Mouse (Mus musculus) ovary, adult 10 weeks (tissue): ENCODE results near the gene Snx12. TPM values are rescaled to one million over a fixed set of nuclear protein-coding genes. Genes with fewer than 3 reads are reported as not detected.

ENCODE experiments used
- polyA plus RNA-seq: library from polyadenylated mRNA; stranded (reverse); fragments of 350-450 nt; fragmentation: Illumina TruSeq; extraction: RNeasy Lipid Tissue Mini Kit (QIAGEN cat#74804); gene quantifications from one replicate; pipeline ENCODE4 v1.2.3, GENCODE M21; 2014

Snx12 gene
- polyA plus RNA-seq = 56.9 TPM

DNA sequence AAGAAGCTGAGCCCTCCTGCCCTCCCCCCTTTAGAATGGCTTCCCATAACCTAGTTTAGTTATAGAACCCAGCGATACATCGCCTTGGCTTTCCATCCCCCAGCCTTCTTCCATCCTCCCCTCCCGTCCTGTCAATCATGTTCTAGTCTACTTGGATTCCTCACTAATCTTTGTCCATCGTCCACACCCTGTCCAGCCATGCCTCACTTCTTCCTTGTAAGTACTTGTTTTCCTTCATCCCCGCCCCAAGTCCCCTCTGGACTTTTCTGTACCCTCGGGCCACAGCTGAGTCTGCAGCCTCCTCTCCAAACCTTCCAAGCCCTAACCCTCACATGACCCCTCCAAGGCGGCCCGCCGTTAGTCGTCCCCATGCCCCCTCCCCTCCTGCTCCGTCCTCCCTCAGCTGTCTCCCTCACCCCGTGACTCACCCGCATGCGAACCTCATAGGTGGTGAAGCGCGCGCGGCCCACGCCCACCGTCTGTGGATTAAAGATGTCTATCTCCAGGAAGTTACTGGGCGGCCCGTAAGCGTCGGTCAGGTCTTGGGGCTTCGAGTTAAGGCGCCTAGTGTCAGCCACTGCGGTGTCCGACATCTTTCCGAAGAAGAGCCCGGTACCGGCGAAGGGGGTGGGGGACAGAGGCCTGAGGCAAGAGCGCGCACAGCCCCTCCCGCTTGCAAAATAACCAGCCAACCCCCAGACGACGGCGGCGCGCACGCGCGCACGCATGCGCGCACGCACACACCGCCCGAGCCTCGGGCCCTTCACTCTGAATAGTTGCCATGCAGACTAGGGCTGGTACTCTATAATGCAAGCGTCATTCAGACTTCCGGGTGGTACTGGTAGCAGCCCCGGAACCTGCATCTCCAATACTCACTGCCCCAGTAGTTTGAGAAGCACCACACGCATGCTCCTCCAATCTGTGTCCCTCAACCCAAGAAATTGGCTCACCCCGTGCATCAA lies at the start of gene Snx12:
TSS of gene Snx12 (minus strand) at position 730 of the 962 bp plus-strand sequence.

DNA sequence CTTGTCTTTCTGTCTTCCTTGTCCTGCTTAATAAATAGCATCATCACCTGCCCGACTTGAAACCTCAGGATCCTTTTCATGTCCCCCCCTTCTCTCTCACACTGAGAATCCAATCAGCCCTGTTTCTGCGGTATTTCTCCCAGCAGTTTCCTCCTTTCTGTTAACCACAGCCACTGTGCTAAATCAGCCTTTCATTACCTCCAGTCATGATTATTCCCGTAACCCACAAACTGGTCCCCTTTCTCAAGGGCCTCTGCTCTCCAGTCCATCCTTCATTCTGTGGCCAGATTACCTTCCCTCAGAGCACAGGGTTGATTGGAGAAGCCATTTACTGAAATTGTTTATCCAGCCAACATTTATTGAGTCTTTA lies 46.4 kb upstream of the Snx12 start, which contains the start of gene Gm20489:
TSS of gene Gm20489 (minus strand) at position 269 of the 370 bp plus-strand sequence.

DNA sequence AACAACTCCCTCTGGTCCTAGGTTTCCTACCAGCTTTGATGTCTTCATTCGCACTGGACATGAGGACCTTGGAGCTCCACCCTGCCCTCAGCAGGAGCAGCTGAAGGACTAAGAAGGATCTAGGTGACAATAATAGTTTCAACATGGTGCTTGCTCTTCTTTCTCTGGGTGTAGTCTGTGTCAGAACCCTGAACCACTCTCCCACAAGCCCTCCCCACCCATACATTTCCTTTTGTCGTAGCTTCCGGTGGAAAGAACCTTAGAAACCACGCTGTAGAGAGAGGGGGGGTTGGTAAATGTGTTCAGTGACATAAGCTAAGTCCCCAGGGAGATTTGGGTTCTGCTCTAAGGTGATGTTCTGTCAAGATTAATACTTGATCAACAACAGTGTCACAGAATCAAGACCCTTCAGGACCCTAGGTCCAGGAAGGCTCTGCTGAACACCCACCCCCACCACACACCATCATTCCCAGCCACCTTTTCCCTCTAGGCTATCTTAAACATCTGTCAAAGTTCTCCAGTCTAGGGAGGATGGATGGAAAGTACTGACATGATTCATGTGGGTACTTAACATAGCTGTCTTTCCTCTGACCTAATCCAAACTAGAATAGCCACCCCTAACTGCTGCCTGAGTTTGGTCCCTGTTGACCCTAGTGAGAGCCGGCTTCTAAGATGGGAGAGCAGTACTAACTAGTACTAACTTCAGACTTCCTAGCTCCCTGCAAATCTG lies 45.8 kb upstream of the Snx12 start, which contains the start of gene Il2rg:
TSS of gene Il2rg (minus strand) at position 231 of the 730 bp plus-strand sequence.

DNA sequence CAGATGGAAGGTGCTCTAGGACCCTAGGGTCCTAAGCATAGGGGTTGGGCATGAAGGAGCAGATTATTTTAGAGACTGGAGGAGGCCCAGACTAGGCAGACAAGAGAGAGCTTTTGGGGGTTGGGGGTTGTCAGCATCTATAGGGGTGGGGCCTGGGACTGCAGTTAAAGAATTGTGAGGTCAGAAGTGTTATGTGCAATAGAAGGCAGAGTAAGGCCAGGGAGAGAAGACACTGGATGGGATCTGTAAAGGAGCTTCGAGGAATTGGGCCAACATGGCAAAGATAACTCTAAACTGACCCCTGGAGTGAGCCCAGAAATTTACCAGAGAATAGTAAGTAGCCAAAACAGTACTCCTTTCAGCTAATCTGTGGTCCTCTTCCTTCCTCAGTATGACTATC lies 41.5 kb upstream of the Snx12 start, which contains the start of gene Gm614:
TSS of gene Gm614 (minus strand) at position 101 of the 400 bp plus-strand sequence.

DNA sequence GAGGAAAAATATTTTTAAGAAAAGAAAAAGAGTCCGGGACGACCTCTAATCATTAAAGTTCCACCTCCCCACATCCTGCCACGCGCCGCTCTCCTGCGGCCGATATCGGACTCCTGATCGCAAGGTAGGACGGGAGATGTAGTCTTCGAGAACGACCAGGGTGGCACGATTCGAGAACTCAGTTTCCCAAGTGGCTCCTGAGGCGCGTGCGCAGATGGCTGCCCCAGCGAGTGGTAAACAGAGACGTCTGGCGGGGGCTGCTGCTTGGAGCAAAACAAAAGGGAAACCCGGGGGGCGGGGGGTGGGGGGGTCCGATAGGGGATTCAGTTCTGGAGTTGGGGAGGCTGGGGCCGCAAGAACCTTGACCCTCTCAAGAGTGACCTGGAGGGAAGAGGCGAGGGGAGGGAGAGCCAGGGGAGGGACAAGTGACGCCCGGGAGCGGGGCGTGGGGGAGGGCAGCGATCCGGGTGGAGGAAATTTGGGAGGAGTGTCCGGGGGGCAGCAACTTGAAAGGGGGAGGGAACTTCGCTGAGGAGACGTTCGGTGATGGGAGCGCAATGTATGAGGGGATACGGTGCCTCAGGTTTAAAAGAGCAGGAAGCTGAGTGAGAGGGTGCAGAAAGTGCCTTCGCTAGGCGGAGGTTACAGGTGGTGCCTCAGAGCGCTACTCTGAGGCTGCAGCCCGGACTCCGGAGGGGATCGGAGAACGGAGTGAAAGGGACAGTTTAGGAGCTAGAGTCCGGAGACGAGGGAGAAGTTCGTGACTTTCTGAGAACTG lies 31.8 kb upstream of the Snx12 start, which contains the start of gene Foxo4:
TSS of gene Foxo4 (plus strand) at position 577 of the 778 bp plus-strand sequence.

DNA sequence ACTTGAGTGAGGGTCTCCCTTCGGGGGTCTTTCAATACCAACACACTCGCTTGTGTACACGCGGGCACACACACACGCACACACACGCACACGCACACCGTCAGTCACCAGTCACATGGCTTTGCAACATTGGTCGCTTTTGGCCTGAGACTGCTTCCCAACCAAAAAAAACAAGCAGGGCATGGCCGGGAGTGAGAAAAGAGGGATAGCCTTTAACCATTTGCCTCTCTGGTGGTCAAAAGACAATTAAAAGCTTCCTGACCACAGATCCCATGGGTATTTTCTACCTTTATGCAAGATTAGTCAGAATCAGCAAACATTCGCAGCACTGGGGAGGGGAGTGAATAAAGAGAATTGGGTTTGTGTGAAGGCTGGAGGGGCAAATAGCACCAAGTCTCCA lies 136.4 kb downstream of the Snx12 start, which contains the start of gene Slc7a3:
TSS of gene Slc7a3 (minus strand) at position 101 of the 400 bp plus-strand sequence.

DNA sequence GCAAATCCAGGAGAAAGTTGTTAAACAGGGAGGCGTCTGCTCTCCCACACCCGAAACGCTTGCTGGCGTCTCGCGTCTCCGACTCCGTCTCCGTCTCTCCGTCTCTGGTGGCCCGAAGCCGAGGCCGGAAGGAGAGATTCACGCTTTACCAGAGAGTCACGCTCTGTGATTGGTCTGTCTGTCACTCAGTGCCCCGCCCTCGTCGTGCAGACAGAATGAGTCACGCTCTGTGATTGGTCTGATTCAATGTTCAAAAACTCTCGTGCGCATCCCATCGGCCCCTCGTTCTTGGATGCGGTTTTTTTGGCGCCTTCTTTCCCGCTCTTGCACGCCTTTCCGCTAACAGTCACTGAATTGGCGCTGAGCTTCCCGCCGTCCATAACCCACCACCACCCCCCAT lies 162.8 kb downstream of the Snx12 start, which contains the start of gene Tex11:
TSS of gene Tex11 (minus strand) at position 127 of the 400 bp plus-strand sequence.

Other genes starting within 250 kb of the Snx12 start
- gene Tex11, start 162.9 kb downstream of the Snx12 start, polyA plus RNA-seq = 0.80 TPM
- 0.20 TPM for gene Slc7a3, start 136.5 kb downstream of the Snx12 start, polyA plus RNA-seq
- gene Foxo4, start 32.0 kb upstream of the Snx12 start, polyA plus RNA-seq = 16.8 TPM
- not detected for gene Gm614, start 41.4 kb upstream of the Snx12 start, polyA plus RNA-seq
- 15.9 TPM for gene Il2rg, start 45.7 kb upstream of the Snx12 start, polyA plus RNA-seq
- gene Gm20489, start 46.5 kb upstream of the Snx12 start, polyA plus RNA-seq = 0.51 TPM
- 4.3 TPM for gene Med12, start 51.5 kb upstream of the Snx12 start, polyA plus RNA-seq
- 0.86 TPM for gene Nlgn3, start 76.6 kb upstream of the Snx12 start, polyA plus RNA-seq
- not detected for gene Gjb1, start 153.8 kb upstream of the Snx12 start, polyA plus RNA-seq
- gene Zmym3, start 198.3 kb upstream of the Snx12 start, polyA plus RNA-seq = 90.9 TPM
- gene Nono, start 206.8 kb upstream of the Snx12 start, polyA plus RNA-seq = 637 TPM
- gene Itgb1bp2, start 226.5 kb upstream of the Snx12 start, polyA plus RNA-seq = not detected